Mouse (Mus musculus) heart, postnatal 0 days (tissue): ENCODE measurements around the gene Scpep1. TPM values are rescaled to one million over a fixed set of nuclear protein-coding genes. Genes with fewer than 3 reads are reported as not detected.

Source experiments
- ATAC-seq: fragments of 200-750 bp; cut with Nextera tagmentation; 2 replicates; pipeline ENCODE4 v1.8.0; 2017; ENCODE audit warnings: low read depth, moderate number of reproducible peaks, moderate library complexity; ENCODE audit not compliant: insufficient read depth
- DNase-seq: peaks from one replicate; pipeline ENCODE4 v3.0.0-alpha.2; 2016; ENCODE audit warnings: low spot score
- H3K27ac ChIP-seq: fragments of 300-500 bp; sonication (generic); 2 replicates; pipeline ENCODE4 v1.5.1; 2014; ENCODE audit warnings: low read depth, mild to moderate bottlenecking
- H3K27me3 ChIP-seq: fragments of 300-500 bp; sonication (generic); 2 replicates; pipeline ENCODE4 v1.6.1; 2014; ENCODE audit warnings: low read length, mixed read lengths; ENCODE audit not compliant: control insufficient read depth, insufficient read depth
- H3K36me3 ChIP-seq: fragments of 300-500 bp; sonication (generic); replicated peaks from 2 replicates; pipeline ENCODE4 v1.6.1; 2014; ENCODE audit warnings: low read length, mixed read lengths; ENCODE audit not compliant: control insufficient read depth, insufficient read depth
- H3K4me1 ChIP-seq: fragments of 300-500 bp; sonication (generic); 2 replicates; pipeline ENCODE4 v1.6.1; 2014; ENCODE audit warnings: antibody characterized with exemption; ENCODE audit not compliant: control insufficient read depth, insufficient read depth
- H3K4me2 ChIP-seq: fragments of 300-500 bp; sonication (generic); 2 replicates; pipeline ENCODE4 v1.6.1; 2014; ENCODE audit warnings: low read depth, mild to moderate bottlenecking, low read length, moderate library complexity
- H3K4me3 ChIP-seq: fragments of 300-500 bp; sonication (generic); 2 replicates; pipeline ENCODE4 v1.5.1; 2014; ENCODE audit warnings: low read depth, low read length
- H3K9ac ChIP-seq: fragments of 300-500 bp; sonication (generic); replicated peaks from 2 replicates; pipeline ENCODE4 v1.6.1; 2014; ENCODE audit warnings: low read depth, low read length, mixed read lengths
- H3K9me3 ChIP-seq: fragments of 300-500 bp; sonication (generic); replicated peaks from 2 replicates; pipeline ENCODE4 v1.6.1; 2016; ENCODE audit warnings: low read length; ENCODE audit not compliant: control insufficient read depth
- CTCF ChIP-seq: IDR thresholded peaks from 2 replicates; pipeline ENCODE4 v1.5.1; 2016; ENCODE audit warnings: antibody characterized with exemption, control low read depth, low read depth
- EP300 ChIP-seq: IDR thresholded peaks from 2 replicates; pipeline ENCODE4 v1.6.1; 2016; ENCODE audit warnings: antibody characterized with exemption, low read depth
- WGBS: fragments of 180-500 bp; shearing (Covaris S2); extraction: QIAGEN DNeasy Blood & Tissue Kit; methylation state at CpG from one replicate; pipeline ENCODE4 v1.1.7; 2014; 5-methylcytosine and 5-hydroxymethylcytosine counted together
- polyA plus RNA-seq: library from polyadenylated mRNA; unstranded; fragments of >200 nt; fragmentation: Nextera tagmentation; extraction: Ambion mirVana; gene quantifications from 2 replicates; pipeline ENCODE4 v1.2.1, GENCODE M21; 2015
- total RNA-seq: library from RNA; depleted of rRNA; stranded (reverse); fragments of >200 nt; gene quantifications from 2 replicates; pipeline ENCODE4 v1.2.3, GENCODE M21; 2014; ENCODE audit warnings: low replicate concordance

The Scpep1 gene
- total and polyA plus RNA-seq, 2 experiments from 2014 or later = 36.9 to 44.6 TPM

GRCm38 (mm10) chr11:88934089-88935000, 20.9 kb downstream of the Scpep1 start:
- H3K4me2 ChIP-seq = no peak overlapping the region
- no peak overlapping the region for H3K4me3 ChIP-seq
- no peaks in the 10 kb centered on the region for H3K27me3 ChIP-seq
- H3K27ac ChIP-seq = no peak overlapping the region
- no peak for DNase-seq
- no peak overlapping the region for H3K9ac ChIP-seq
- H3K36me3 ChIP-seq = peaks cover 17% of the 10 kb centered on the region
- H3K9me3 ChIP-seq = no peaks in the 10 kb centered on the region
- H3K4me1 ChIP-seq = no peaks in the 10 kb centered on the region
- TF ChIP-seq EP300 (no peak), CTCF (no peak)
- no peak for ATAC-seq
- 89% methylated on average over 19 of the region's 19 CpGs for WGBS

DNA sequence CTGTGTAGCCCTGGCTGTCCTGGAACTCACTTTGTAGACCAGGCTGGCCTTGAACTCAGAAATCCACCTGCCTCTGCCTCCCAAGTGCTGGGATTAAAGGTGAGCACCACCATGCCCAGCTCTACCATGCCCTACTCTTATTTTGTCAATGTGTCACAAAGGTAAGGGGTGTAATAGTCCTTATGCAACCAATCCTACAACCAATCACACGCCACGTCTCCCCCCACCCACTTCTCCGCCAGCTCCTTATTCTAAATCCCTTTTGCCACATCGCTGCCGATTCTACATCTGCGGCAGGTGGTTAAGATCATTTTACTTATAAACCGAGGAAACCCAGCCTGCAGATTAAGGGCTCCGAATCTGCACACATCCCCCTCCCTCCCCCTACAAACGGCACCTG, 22.2 kb downstream of the Scpep1 start:
- H3K4me2 ChIP-seq = no peak overlapping the region
- H3K4me1 ChIP-seq = no peaks in the 10 kb centered on the region
- ATAC-seq (no peak), DNase-seq (no peak)
- no peak overlapping the region for H3K9ac ChIP-seq
- H3K36me3 ChIP-seq = peaks cover 27% of the 10 kb centered on the region
- 94% methylated on average over 9 of the region's 9 CpGs for WGBS
- no peaks in the 10 kb centered on the region for H3K9me3 ChIP-seq
- H3K4me3 ChIP-seq = no peak overlapping the region
- no peaks in the 10 kb centered on the region for H3K27me3 ChIP-seq
- no peak overlapping the region for H3K27ac ChIP-seq
- no peak for TF ChIP-seq CTCF
- TF ChIP-seq EP300 = no peak

DNA sequence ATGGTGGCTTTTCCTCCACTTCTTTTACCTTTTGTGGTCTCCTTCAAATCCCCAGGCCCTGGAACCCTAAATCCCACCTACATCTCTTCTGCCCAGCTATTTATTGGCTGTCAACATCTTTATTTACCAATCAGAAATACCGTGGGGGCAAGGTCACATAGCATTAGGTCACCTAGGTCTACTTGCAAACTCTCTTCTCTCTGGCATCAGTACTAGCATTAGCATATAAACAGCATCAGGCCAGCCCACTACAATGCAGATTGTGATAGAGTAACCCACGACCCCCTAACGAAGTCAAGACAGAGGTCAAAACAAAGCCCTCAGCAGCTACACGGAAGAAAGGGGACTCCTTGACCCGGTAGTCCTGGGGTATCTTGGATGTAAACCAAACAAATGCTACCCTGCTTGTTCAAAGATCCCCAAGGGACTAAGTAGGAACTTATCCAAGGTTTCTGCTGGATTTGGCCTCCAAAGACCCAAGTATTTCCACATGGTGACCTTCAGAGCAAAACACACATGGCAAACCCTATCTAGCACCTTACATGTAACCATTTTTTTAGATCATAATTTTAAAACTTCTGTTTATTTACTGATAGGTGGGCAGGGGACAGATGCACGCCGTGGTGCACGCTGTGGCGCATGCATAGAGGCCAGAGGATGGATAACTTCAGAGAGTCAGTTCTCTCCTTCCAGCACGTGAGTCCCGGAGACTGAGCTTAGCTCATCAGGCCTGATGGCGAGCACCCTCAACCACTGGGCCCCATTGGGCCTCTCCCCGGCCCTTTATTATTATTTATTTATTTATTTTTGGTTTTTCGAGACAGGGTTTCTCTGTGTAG, 23.4 kb downstream of the Scpep1 start:
- H3K9me3 ChIP-seq = no peaks in the 10 kb centered on the region
- H3K4me1 ChIP-seq = no peaks in the 10 kb centered on the region
- no peak overlapping the region for H3K4me2 ChIP-seq
- H3K27ac ChIP-seq = no peak overlapping the region
- H3K36me3 ChIP-seq = peaks cover 34% of the 10 kb centered on the region
- no peak overlapping the region for H3K4me3 ChIP-seq
- ATAC-seq (no peak), DNase-seq (no peak)
- no peak overlapping the region for H3K9ac ChIP-seq
- H3K27me3 ChIP-seq = no peaks in the 10 kb centered on the region
- 80% methylated on average over 14 of the region's 14 CpGs for WGBS
- TF ChIP-seq CTCF (no peak), EP300 (no peak)

- H3K9ac ChIP-seq = no peak overlapping the region
- WGBS = 72% methylated on average over 5 of the region's 5 CpGs
- DNase-seq (no peak), ATAC-seq (no peak)
- TF ChIP-seq EP300 = no peak
- TF ChIP-seq CTCF = no peak
- H3K9me3 ChIP-seq = no peaks in the 10 kb centered on the region
- H3K27me3 ChIP-seq = no peaks in the 10 kb centered on the region
- peaks cover 53% of the 10 kb centered on the region for H3K36me3 ChIP-seq
- H3K4me1 ChIP-seq = no peaks in the 10 kb centered on the region
- no peak overlapping the region for H3K4me3 ChIP-seq
- H3K27ac ChIP-seq = no peak overlapping the region
- no peak overlapping the region for H3K4me2 ChIP-seq
Measured at GRCm38 (mm10) chr11:88926566-88926965, 28.7 kb downstream of the Scpep1 start.

GRCm38 (mm10) chr11:88909388-88910036, 45.8 kb downstream of the Scpep1 start:
- no peaks in the 10 kb centered on the region for H3K9me3 ChIP-seq
- H3K4me3 ChIP-seq = no peak overlapping the region
- no peaks in the 10 kb centered on the region for H3K36me3 ChIP-seq
- peaks cover 14% of the 10 kb centered on the region for H3K4me1 ChIP-seq
- ATAC-seq (peak; percentile 86), DNase-seq (peak; percentile 93)
- H3K4me2 ChIP-seq = peak overlapping the region; percentile 33; the same call in 1 of the 2 replicates
- no peaks in the 10 kb centered on the region for H3K27me3 ChIP-seq
- H3K9ac ChIP-seq = no peak overlapping the region
- H3K27ac ChIP-seq = peak overlapping the region; percentile 97
- WGBS = 44% methylated on average over 8 of the region's 8 CpGs
- TF ChIP-seq EP300 = peak; percentile 55; the same call in 1 of the 2 replicates
- TF ChIP-seq CTCF = no peak
